Mouse (Mus musculus): Measurements from ENCODE around the gene Mboat2. TPM values are rescaled to one million over a fixed set of nuclear protein-coding genes. Genes with fewer than 3 reads are reported as not detected.

Mboat2 gene
- polyA plus RNA-seq, 1 experiment = 24.0 TPM

DNA sequence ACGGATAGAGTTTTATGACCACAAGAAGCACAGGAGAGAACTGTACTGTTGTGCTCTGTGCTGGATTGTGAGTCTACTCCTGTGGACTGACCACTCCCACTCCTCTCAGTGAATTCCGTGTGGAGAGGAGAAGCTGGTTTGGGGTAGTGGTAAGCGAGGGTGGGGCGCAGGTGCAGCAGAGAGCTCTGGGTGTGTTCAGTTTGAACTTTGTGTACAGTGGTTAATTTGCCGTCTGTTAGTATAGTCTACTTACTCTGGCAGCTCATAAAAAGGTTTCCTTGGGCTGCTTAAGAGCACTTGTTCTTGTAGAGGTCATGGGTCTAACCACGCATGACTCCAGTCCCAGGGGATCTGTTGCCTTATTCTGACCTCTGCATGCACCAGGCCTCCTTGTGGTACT, 36.0 kb downstream of the Mboat2 start:
- H3K27me3 ChIP-seq (ENCODE audit: control insufficient read depth, insufficient read depth, low read length) = no peaks in the 10 kb centered on the region
- no peak for DNase-seq
- TF ChIP-seq CTCF (IDR thresholded peaks at IDR 0.05; ENCODE audit: borderline replicate concordance, insufficient read depth, low read depth, low read length) = no peak
- no peak for TF ChIP-seq POLR2A (IDR thresholded peaks at IDR 0.05; ENCODE audit: borderline replicate concordance, insufficient read depth, low read length)
- WGBS = 90% methylated on average over 6 of the region's 6 CpGs
- H3K4me1 ChIP-seq (ENCODE audit: control insufficient read depth, insufficient read depth, low read length) = no peaks in the 10 kb centered on the region
- H3K27ac ChIP-seq (ENCODE audit: insufficient read depth, low read length) = no peak overlapping the region
- no peak overlapping the region for H3K4me3 ChIP-seq (replicated peaks; ENCODE audit: insufficient read depth, low read depth, low read length)

DNA sequence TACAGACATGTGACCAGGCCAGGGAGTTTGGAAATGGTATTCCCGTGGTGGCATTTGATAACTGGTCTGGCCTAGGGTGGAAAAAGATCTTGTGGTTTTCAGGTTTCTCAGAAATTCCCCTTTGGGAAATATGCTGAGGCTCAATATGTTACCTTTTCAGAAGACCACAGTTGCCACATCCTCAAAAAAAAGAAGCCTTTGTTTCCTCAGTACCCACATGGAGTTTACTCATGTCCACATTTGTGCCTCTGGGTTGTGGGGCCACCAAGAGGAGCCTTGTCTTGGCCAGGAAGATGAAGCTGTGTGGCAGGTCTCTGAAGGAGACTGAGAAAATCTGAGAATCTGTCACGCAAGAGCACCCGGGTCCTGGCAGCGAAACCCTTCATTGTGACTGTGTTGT, 38.0 kb downstream of the Mboat2 start:
- DNase-seq = no peak
- no peaks in the 10 kb centered on the region for H3K27me3 ChIP-seq (ENCODE audit: control insufficient read depth, insufficient read depth, low read length)
- H3K4me1 ChIP-seq (ENCODE audit: control insufficient read depth, insufficient read depth, low read length) = no peaks in the 10 kb centered on the region
- WGBS = 86% methylated on average over 4 of the region's 4 CpGs
- H3K4me3 ChIP-seq (replicated peaks; ENCODE audit: insufficient read depth, low read depth, low read length) = no peak overlapping the region
- H3K27ac ChIP-seq (ENCODE audit: insufficient read depth, low read length) = no peak overlapping the region
- TF ChIP-seq POLR2A (IDR thresholded peaks at IDR 0.05; ENCODE audit: borderline replicate concordance, insufficient read depth, low read length) (no peak), CTCF (IDR thresholded peaks at IDR 0.05; ENCODE audit: borderline replicate concordance, insufficient read depth, low read depth, low read length) (no peak)

DNA sequence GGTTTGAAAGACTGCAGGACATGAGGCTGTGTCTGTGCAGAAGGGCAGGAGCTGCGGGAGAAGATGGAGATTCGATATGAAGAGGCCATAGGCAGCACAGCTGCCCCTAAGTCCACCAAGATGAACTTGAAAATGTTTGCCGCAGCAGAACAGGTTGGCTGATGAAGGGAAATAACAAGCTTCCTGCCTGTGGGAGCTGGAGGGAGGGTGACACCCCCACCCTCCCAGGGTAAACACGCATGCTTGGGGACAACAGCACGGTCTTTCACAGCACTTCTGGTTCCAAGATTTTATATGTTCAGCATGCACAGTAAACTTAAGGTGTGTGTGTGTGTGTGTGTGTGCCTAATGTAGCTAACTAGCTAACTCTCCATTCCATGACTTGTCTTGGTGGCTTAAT, 38.6 kb downstream of the Mboat2 start:
- Histone ChIP-seq H3K27me3 (ENCODE audit: control insufficient read depth, insufficient read depth, low read length) (no peaks in the 10 kb centered on the region), H3K4me3 (replicated peaks; ENCODE audit: insufficient read depth, low read depth, low read length) (no peak overlapping the region), H3K27ac (ENCODE audit: insufficient read depth, low read length) (no peak overlapping the region), H3K4me1 (ENCODE audit: control insufficient read depth, insufficient read depth, low read length) (no peaks in the 10 kb centered on the region)
- no peak for TF ChIP-seq CTCF (IDR thresholded peaks at IDR 0.05; ENCODE audit: borderline replicate concordance, insufficient read depth, low read depth, low read length)
- TF ChIP-seq POLR2A (IDR thresholded peaks at IDR 0.05; ENCODE audit: borderline replicate concordance, insufficient read depth, low read length) = no peak
- DNase-seq = no peak
- WGBS = 92% methylated on average over 5 of the region's 5 CpGs

DNA sequence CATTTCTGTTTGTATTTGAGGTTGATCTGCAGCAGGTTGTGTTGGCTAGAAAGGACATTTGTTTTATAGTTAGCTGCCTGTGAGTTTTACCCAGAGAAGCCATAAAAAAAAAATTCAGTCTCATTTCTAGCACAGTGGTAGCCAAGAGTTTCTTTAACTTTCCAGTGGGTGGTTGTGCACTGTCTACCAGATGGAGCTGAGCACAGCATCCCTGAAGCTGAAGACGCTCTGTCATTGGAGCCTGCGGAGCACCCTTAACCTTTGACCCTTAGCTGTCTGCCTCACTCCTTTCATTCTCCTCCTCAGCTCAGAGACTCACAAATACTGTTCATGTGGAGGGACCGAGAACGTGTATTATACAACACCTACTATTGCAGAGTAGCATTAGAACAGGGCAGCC, 40.2 kb downstream of the Mboat2 start:
- no peak overlapping the region for H3K4me3 ChIP-seq (replicated peaks; ENCODE audit: insufficient read depth, low read depth, low read length)
- H3K27me3 ChIP-seq (ENCODE audit: control insufficient read depth, insufficient read depth, low read length) = no peaks in the 10 kb centered on the region
- no peak for DNase-seq
- no peaks in the 10 kb centered on the region for H3K4me1 ChIP-seq (ENCODE audit: control insufficient read depth, insufficient read depth, low read length)
- no peak for TF ChIP-seq POLR2A (IDR thresholded peaks at IDR 0.05; ENCODE audit: borderline replicate concordance, insufficient read depth, low read length)
- TF ChIP-seq CTCF (IDR thresholded peaks at IDR 0.05; ENCODE audit: borderline replicate concordance, insufficient read depth, low read depth, low read length) = no peak
- WGBS = 70% methylated on average over 4 of the region's 4 CpGs
- no peak overlapping the region for H3K27ac ChIP-seq (ENCODE audit: insufficient read depth, low read length)

DNA sequence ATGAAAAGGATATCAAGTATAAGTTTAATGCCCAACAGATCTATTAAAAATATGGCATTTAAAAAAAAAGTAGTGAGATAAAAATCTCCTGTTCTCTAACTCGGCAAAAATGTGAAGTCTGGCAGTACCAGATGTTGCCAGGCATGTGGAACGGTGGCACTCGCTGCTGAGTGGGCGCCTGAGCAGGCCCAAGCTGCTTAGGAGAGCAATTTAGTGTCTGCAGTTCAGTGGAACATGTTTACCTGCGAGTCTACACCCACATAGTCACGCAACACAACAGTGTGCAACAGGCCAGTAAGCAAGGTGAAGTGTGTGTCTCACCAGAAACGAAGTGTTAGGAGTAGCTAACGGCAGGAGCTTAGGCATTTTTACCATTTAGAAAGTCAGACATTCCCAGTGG, 41.6 kb downstream of the Mboat2 start:
- 82% methylated on average over 8 of the region's 8 CpGs for WGBS
- Histone ChIP-seq H3K27me3 (ENCODE audit: control insufficient read depth, insufficient read depth, low read length) (no peaks in the 10 kb centered on the region), H3K27ac (ENCODE audit: insufficient read depth, low read length) (no peak overlapping the region), H3K4me1 (ENCODE audit: control insufficient read depth, insufficient read depth, low read length) (no peaks in the 10 kb centered on the region), H3K4me3 (replicated peaks; ENCODE audit: insufficient read depth, low read depth, low read length) (no peak overlapping the region)
- no peak for TF ChIP-seq CTCF (IDR thresholded peaks at IDR 0.05; ENCODE audit: borderline replicate concordance, insufficient read depth, low read depth, low read length)
- TF ChIP-seq POLR2A (IDR thresholded peaks at IDR 0.05; ENCODE audit: borderline replicate concordance, insufficient read depth, low read length) = no peak
- no peak for DNase-seq

DNA sequence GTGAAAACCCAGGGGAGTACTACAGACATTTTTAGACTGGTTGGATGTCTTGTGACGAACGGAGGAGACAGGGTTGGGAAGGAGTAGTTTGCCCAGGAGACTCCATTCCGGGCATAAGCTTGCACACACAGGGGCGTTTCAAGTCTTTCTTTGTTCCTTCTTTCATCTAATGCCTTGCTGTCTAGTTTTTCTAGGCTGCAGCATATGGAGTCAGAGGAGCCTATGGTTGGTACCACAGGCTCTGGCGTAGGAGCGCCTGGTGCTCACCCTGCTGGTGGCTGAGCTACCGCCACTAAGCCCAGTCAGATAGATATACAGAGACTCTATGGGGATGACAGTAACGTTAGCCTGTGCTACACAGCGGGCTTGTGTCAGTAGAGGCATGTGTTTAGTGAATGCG, 42.0 kb downstream of the Mboat2 start:
- DNase-seq = no peak
- 81% methylated on average over 10 of the region's 10 CpGs for WGBS
- Histone ChIP-seq H3K27me3 (ENCODE audit: control insufficient read depth, insufficient read depth, low read length) (no peaks in the 10 kb centered on the region), H3K27ac (ENCODE audit: insufficient read depth, low read length) (no peak overlapping the region), H3K4me3 (replicated peaks; ENCODE audit: insufficient read depth, low read depth, low read length) (no peak overlapping the region), H3K4me1 (ENCODE audit: control insufficient read depth, insufficient read depth, low read length) (no peaks in the 10 kb centered on the region)
- TF ChIP-seq CTCF (IDR thresholded peaks at IDR 0.05; ENCODE audit: borderline replicate concordance, insufficient read depth, low read depth, low read length) = no peak
- TF ChIP-seq POLR2A (IDR thresholded peaks at IDR 0.05; ENCODE audit: borderline replicate concordance, insufficient read depth, low read length) = no peak

DNA sequence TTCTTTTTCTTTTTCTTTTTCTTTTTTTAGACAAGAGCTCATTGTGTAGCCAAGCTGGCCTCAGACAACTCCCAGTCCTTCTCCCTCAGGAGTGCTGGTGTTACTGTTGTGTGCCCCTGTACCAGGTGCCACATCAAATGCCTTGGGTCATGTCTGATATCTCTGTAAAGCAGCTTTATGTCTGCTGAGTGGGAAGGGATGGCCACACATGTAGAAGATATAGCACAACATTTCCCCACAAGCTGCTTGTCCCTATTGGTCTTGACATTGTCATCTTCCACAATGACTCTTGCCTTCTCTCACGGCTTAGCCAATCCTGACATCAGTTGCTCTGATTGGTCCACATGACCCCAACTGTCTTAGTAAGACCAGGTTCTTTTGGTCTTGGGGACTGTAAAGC, 45.2 kb downstream of the Mboat2 start:
- WGBS = 85% methylated on average over 1 of the region's 1 CpGs
- no peak for TF ChIP-seq CTCF (IDR thresholded peaks at IDR 0.05; ENCODE audit: borderline replicate concordance, insufficient read depth, low read depth, low read length)
- no peak for TF ChIP-seq POLR2A (IDR thresholded peaks at IDR 0.05; ENCODE audit: borderline replicate concordance, insufficient read depth, low read length)
- Histone ChIP-seq H3K27me3 (ENCODE audit: control insufficient read depth, insufficient read depth, low read length) (no peaks in the 10 kb centered on the region), H3K4me1 (ENCODE audit: control insufficient read depth, insufficient read depth, low read length) (no peaks in the 10 kb centered on the region), H3K4me3 (replicated peaks; ENCODE audit: insufficient read depth, low read depth, low read length) (no peak overlapping the region), H3K27ac (ENCODE audit: insufficient read depth, low read length) (no peak overlapping the region)
- DNase-seq = no peak

DNA sequence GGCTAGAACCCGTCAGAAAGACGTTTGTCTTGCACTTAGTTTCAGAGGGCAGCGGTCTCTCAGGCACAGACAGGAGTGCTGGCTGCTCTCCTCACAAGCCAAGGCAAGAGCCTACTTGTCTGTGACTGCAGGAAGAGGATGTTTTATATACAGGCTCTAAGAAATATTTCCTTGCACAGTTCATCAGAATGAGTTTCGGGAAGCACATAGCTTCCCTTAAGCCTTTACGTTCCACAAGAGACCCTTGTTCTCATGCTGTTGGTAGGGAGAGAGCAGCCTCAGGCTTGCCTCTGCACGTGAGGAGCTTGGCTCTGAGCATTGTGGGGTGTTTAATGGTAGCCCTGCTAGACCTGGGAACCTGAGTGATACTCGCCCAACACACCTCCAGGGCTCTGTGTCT, 46.6 kb downstream of the Mboat2 start:
- Histone ChIP-seq H3K27ac (ENCODE audit: insufficient read depth, low read length) (no peak overlapping the region), H3K27me3 (ENCODE audit: control insufficient read depth, insufficient read depth, low read length) (no peaks in the 10 kb centered on the region), H3K4me3 (replicated peaks; ENCODE audit: insufficient read depth, low read depth, low read length) (no peak overlapping the region), H3K4me1 (ENCODE audit: control insufficient read depth, insufficient read depth, low read length) (no peaks in the 10 kb centered on the region)
- WGBS = 73% methylated on average over 7 of the region's 7 CpGs
- no peak for DNase-seq
- TF ChIP-seq POLR2A (IDR thresholded peaks at IDR 0.05; ENCODE audit: borderline replicate concordance, insufficient read depth, low read length) (no peak), CTCF (IDR thresholded peaks at IDR 0.05; ENCODE audit: borderline replicate concordance, insufficient read depth, low read depth, low read length) (no peak)

All from cerebellum, adult 2 months (tissue).